ENCODE assay signal across 8 mouse cellular contexts in genomic region chr16:33055655-33056054, GRCm38 (mm10). TPM values are rescaled to one million over a fixed set of nuclear protein-coding genes. Genes with fewer than 3 reads are reported as not detected.
DNase-seq lines count a peak whose midpoint lies in the region; ATAC-seq and TF ChIP-seq lines count a peak whose summit lies in the region.

No protein-coding gene starts in this region.

- DNase-seq in kidney, adult 11 months = peak; percentile 31
- no peak for DNase-seq in kidney, adult 18-20 months
- DNase-seq in MEL-GATA-1-ER (ENCODE audit: extremely low read depth, low read depth) = peak; percentile 49
- no peak for DNase-seq in adrenal gland, postnatal 10 days
- no peak for DNase-seq in left cerebral cortex, postnatal 10 days (ENCODE audit: extremely low spot score in 1 of 2, low spot score in 2 of 2)

- H3K4me3 ChIP-seq in forebrain, embryonic 13.5 days = peak overlapping the region; percentile 93
- H3K4me3 ChIP-seq in limb, embryonic 13.5 days = peak overlapping the region; percentile 96
- peak overlapping the region; percentile 67 for H3K4me3 ChIP-seq in olfactory bulb, adult 2 months (ENCODE audit: insufficient read depth, low read depth, low read length)

- H3K36me3 ChIP-seq in forebrain, embryonic 13.5 days (ENCODE audit: poor library complexity, severe bottlenecking) = peaks cover 29% of the 10 kb centered on the region
- peaks cover 29% of the 10 kb centered on the region for H3K36me3 ChIP-seq in limb, embryonic 13.5 days

- intact Hi-C loops in left cerebral cortex, postnatal 10 days (cut with DNase I) = no loop called here

- H3K9me3 ChIP-seq in forebrain, embryonic 13.5 days (replicated peaks) = no peaks in the 10 kb centered on the region
- no peaks in the 10 kb centered on the region for H3K9me3 ChIP-seq in limb, embryonic 13.5 days

- TF ChIP-seq CTCF in olfactory bulb, adult 2 months (IDR thresholded peaks at IDR 0.05; ENCODE audit: insufficient read depth, low read depth, low read length) = no peak

- H3K4me2 ChIP-seq in forebrain, embryonic 13.5 days = peak overlapping the region; percentile 77
- peak overlapping the region; percentile 78 for H3K4me2 ChIP-seq in limb, embryonic 13.5 days (replicated peaks)

- H3K4me1 ChIP-seq in forebrain, embryonic 13.5 days = peaks cover 28% of the 10 kb centered on the region
- H3K4me1 ChIP-seq in limb, embryonic 13.5 days = peaks cover 16% of the 10 kb centered on the region
- peaks cover 4% of the 10 kb centered on the region; the same call in 1 of the 2 replicates for H3K4me1 ChIP-seq in olfactory bulb, adult 2 months (ENCODE audit: control insufficient read depth, insufficient read depth, low read length)

- ATAC-seq in forebrain, embryonic 13.5 days = peak; percentile 36
- peak; percentile 24; the same call in 1 of the 2 replicates for ATAC-seq in limb, embryonic 13.5 days (ENCODE audit: low FRiP score, low read depth)

- WGBS in forebrain, embryonic 13.5 days = 20% methylated on average over 10 of the region's 10 CpGs
- WGBS in limb, embryonic 13.5 days = 22% methylated on average over 10 of the region's 10 CpGs
- 10% methylated on average over 10 of the region's 10 CpGs for WGBS in olfactory bulb, adult 2 months

- peak overlapping the region; percentile 88; the same call in 1 of the 2 replicates for H3K27ac ChIP-seq in forebrain, embryonic 13.5 days
- no peak overlapping the region for H3K27ac ChIP-seq in limb, embryonic 13.5 days
- no peak overlapping the region for H3K27ac ChIP-seq in olfactory bulb, adult 2 months (ENCODE audit: insufficient read depth, low read depth, low read length)

- TF ChIP-seq POLR2A in olfactory bulb, adult 2 months (IDR thresholded peaks at IDR 0.05; ENCODE audit: insufficient read depth, low read depth, low read length) = no peak

- H3K27me3 ChIP-seq in forebrain, embryonic 13.5 days = no peaks in the 10 kb centered on the region
- H3K27me3 ChIP-seq in limb, embryonic 13.5 days = no peaks in the 10 kb centered on the region

- peak overlapping the region; percentile 60 for H3K9ac ChIP-seq in forebrain, embryonic 13.5 days
- no peak overlapping the region for H3K9ac ChIP-seq in limb, embryonic 13.5 days

RNA-seq across cellular contexts. Expression of gene Iqcg, which starts 0.4 kb away (rescaled TPM):
- polyA plus RNA-seq in forebrain, embryonic 13.5 days (2015; fragmentation: Nextera tagmentation; extraction: Ambion mirVana) = 4.0 and 5.4 TPM in 2 replicates
- polyA plus RNA-seq in limb, embryonic 13.5 days (2015; fragmentation: Nextera tagmentation; extraction: Ambion mirVana) = 2.0 and 2.7 TPM in 2 replicates
- not detected in 2 replicates for polyA plus RNA-seq in olfactory bulb, adult 2 months (2012; ENCODE audit: insufficient read depth, insufficient read length, low replicate concordance, missing spikeins)
- 1 to 10 TPM; 2.4 to 3.1 TPM for total RNA-seq in adrenal gland, postnatal 10 days (2021)
- total RNA-seq in left cerebral cortex, postnatal 10 days (2021) = 1 to 10 TPM; 6.0 to 9.7 TPM

RNA-seq across cellular contexts. Expression of gene Rpl35a, which starts 0.6 kb away (rescaled TPM):
- 664 and 784 TPM in 2 replicates for polyA plus RNA-seq in forebrain, embryonic 13.5 days (2015; fragmentation: Nextera tagmentation; extraction: Ambion mirVana)
- polyA plus RNA-seq in limb, embryonic 13.5 days (2015; fragmentation: Nextera tagmentation; extraction: Ambion mirVana) = 915 and 966 TPM in 2 replicates
- not detected in 2 replicates for polyA plus RNA-seq in olfactory bulb, adult 2 months (2012; ENCODE audit: insufficient read depth, insufficient read length, low replicate concordance, missing spikeins)
- 100 to 1,000 TPM; 635 to 640 TPM for total RNA-seq in adrenal gland, postnatal 10 days (2021)
- 100 to 1,000 TPM; 258 to 270 TPM for total RNA-seq in left cerebral cortex, postnatal 10 days (2021)

RNA-seq across cellular contexts. Expression of gene Lmln, which starts 6.7 kb away (rescaled TPM):
- 3.2 and 3.4 TPM in 2 replicates for polyA plus RNA-seq in forebrain, embryonic 13.5 days (2015; fragmentation: Nextera tagmentation; extraction: Ambion mirVana)
- 3.4 and 4.0 TPM in 2 replicates for polyA plus RNA-seq in limb, embryonic 13.5 days (2015; fragmentation: Nextera tagmentation; extraction: Ambion mirVana)
- polyA plus RNA-seq in olfactory bulb, adult 2 months (2012; ENCODE audit: insufficient read depth, insufficient read length, low replicate concordance, missing spikeins) = not detected in 2 replicates
- 1 to 10 TPM; 5.5 to 9.9 TPM for total RNA-seq in adrenal gland, postnatal 10 days (2021)
- total RNA-seq in left cerebral cortex, postnatal 10 days (2021) = 10 to 100 TPM; 20.1 to 24.2 TPM

Comparison
In these comparisons a context has a peak if more than half of its experiments do, and no peak if none do; other contexts are left out.
1. DNase-seq: peak in kidney, adult 11 months (single experiment) and MEL-GATA-1-ER (single experiment); none in kidney, adult 18-20 months (single experiment), adrenal gland, postnatal 10 days (single experiment) and left cerebral cortex, postnatal 10 days (0 of 2).
2. Peak in every context shown above with its lines, with median percentiles within 50 percentile points of each other: H3K4me3 ChIP-seq.